ENCODE assay signal across 8 mouse cellular contexts in the genomic region with DNA sequence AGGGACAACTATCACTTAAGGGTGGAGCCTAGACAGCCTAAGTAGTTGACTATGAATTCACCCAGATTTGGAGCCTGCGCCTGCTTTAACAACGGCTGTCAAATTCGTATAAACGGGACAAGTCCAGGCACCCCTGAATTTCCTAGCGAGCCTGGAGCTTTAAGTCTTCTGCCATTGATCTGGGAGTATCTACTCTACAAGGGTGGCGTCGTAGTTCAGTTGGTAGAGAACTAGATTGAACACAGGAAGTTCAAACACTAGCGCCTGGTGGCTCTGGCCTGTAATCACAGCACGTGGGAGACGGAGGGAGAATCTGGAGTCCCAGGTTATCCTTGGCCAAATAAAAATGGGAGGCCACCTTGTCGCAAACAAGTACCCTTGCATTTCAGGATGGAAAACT. TPM values are rescaled to one million over a fixed set of nuclear protein-coding genes. Genes with fewer than 3 reads are reported as not detected.
DNase-seq lines count a peak whose midpoint lies in the region; ATAC-seq and TF ChIP-seq lines count a peak whose summit lies in the region.

No protein-coding gene starts in this region.

- ATAC-seq in limb, embryonic 13.5 days (ENCODE audit: low FRiP score, low read depth): no peak; the same call in 1 of the 2 replicates
- ATAC-seq in neural tube, embryonic 13.5 days (ENCODE audit: low read depth): no peak; the same call in 1 of the 2 replicates

- H3K9ac ChIP-seq in limb, embryonic 13.5 days: no peak overlapping the region
- H3K9ac ChIP-seq in neural tube, embryonic 13.5 days: no peak overlapping the region

- no peak for TF ChIP-seq POLR2A in spleen, adult 2 months (IDR thresholded peaks at IDR 0.05; ENCODE audit: low read depth, low read length)

- DNase-seq in spleen, adult 2 months (ENCODE audit: low read depth in 1 of 2, low spot score in 2 of 2): peak in 1 of 2 experiments; percentile 10
- no peak for DNase-seq in spleen, adult 12 weeks (ENCODE audit: low spot score)
- no peak for DNase-seq in forebrain, embryonic 10.5 days (ENCODE audit: extremely low spot score, low spot score)
- DNase-seq in gastrocnemius, postnatal 25 days: no peak
- DNase-seq in c-Kit-positive CD71-positive TER-119-positive erythroid progenitor cells, embryonic 14.5 days (ENCODE audit: low spot score): no peak
- DNase-seq in adrenal gland, adult 2 months: no peak

- TF ChIP-seq CTCF in spleen, adult 2 months (IDR thresholded peaks at IDR 0.05; ENCODE audit: extremely low read depth, insufficient read depth, insufficient read length, insufficient replicate concordance): no peak

- H3K27ac ChIP-seq in spleen, adult 2 months (ENCODE audit: insufficient read depth, low read length): peak overlapping the region; percentile 67
- H3K27ac ChIP-seq in forebrain, embryonic 10.5 days: peak overlapping the region; percentile 80; the same call in 1 of the 2 replicates
- H3K27ac ChIP-seq in limb, embryonic 13.5 days: no peak overlapping the region
- no peak overlapping the region for H3K27ac ChIP-seq in neural tube, embryonic 13.5 days (replicated peaks)

- H3K9me3 ChIP-seq in forebrain, embryonic 10.5 days: no peaks in the 10 kb centered on the region
- H3K9me3 ChIP-seq in limb, embryonic 13.5 days: no peaks in the 10 kb centered on the region
- H3K9me3 ChIP-seq in neural tube, embryonic 13.5 days: no peaks in the 10 kb centered on the region

- 52% methylated on average over 11 of the region's 11 CpGs for WGBS in spleen, adult 2 months
- WGBS in forebrain, embryonic 10.5 days: 70% methylated on average over 11 of the region's 11 CpGs
- 54% methylated on average over 11 of the region's 11 CpGs for WGBS in limb, embryonic 13.5 days
- 68% methylated on average over 11 of the region's 11 CpGs for WGBS in neural tube, embryonic 13.5 days

- H3K4me3 ChIP-seq in spleen, adult 2 months (ENCODE audit: extremely low read depth, insufficient read depth, insufficient read length): peak overlapping the region; percentile 48
- peak overlapping the region; percentile 70 for H3K4me3 ChIP-seq in forebrain, embryonic 10.5 days
- peak overlapping the region; percentile 77 for H3K4me3 ChIP-seq in limb, embryonic 13.5 days
- peak overlapping the region; percentile 57 for H3K4me3 ChIP-seq in neural tube, embryonic 13.5 days

- no peaks in the 10 kb centered on the region for H3K36me3 ChIP-seq in spleen, adult 2 months (ENCODE audit: control insufficient read depth, insufficient read depth, low read length)
- H3K36me3 ChIP-seq in forebrain, embryonic 10.5 days (replicated peaks): no peaks in the 10 kb centered on the region
- H3K36me3 ChIP-seq in limb, embryonic 13.5 days: no peaks in the 10 kb centered on the region
- no peaks in the 10 kb centered on the region for H3K36me3 ChIP-seq in neural tube, embryonic 13.5 days

- no peaks in the 10 kb centered on the region for H3K27me3 ChIP-seq in spleen, adult 2 months (ENCODE audit: control insufficient read depth, insufficient read depth, low read length)
- H3K27me3 ChIP-seq in forebrain, embryonic 10.5 days (ENCODE audit: poor library complexity, severe bottlenecking): peaks cover 10% of the 10 kb centered on the region
- H3K27me3 ChIP-seq in limb, embryonic 13.5 days: no peaks in the 10 kb centered on the region
- H3K27me3 ChIP-seq in neural tube, embryonic 13.5 days: no peaks in the 10 kb centered on the region

- H3K4me1 ChIP-seq in spleen, adult 2 months (ENCODE audit: control insufficient read depth, insufficient read depth, insufficient read length): peaks cover 15% of the 10 kb centered on the region; the same call in 1 of the 2 replicates
- H3K4me1 ChIP-seq in forebrain, embryonic 10.5 days: peaks cover 29% of the 10 kb centered on the region
- H3K4me1 ChIP-seq in limb, embryonic 13.5 days: peaks cover 29% of the 10 kb centered on the region
- peaks cover 17% of the 10 kb centered on the region for H3K4me1 ChIP-seq in neural tube, embryonic 13.5 days (replicated peaks)

- H3K4me2 ChIP-seq in limb, embryonic 13.5 days (replicated peaks): peak overlapping the region; percentile 95
- peak overlapping the region; percentile 78 for H3K4me2 ChIP-seq in neural tube, embryonic 13.5 days

RNA-seq across cellular contexts. Expression of gene Gpd1l, which starts 0.4 kb away (rescaled TPM):
- 25.7 and 29.1 TPM in 2 replicates for polyA plus RNA-seq in spleen, adult 2 months (2012; rRNA removed)
- polyA plus RNA-seq in forebrain, embryonic 10.5 days (2016; fragmentation: Nextera tagmentation; extraction: Ambion mirVana): 13.2 and 14.6 TPM in 2 replicates
- 8.5 and 9.7 TPM in 2 replicates for polyA plus RNA-seq in limb, embryonic 13.5 days (2015; fragmentation: Nextera tagmentation; extraction: Ambion mirVana)
- 28.5 and 30.7 TPM in 2 replicates for polyA plus RNA-seq in neural tube, embryonic 13.5 days (2015; fragmentation: Nextera tagmentation; extraction: Ambion mirVana)
- 10 to 100 TPM; 17.6 to 18.4 TPM for total RNA-seq in gastrocnemius, postnatal 25 days (2021)
- 10 to 100 TPM; 30.9 to 33.1 TPM for total RNA-seq in adrenal gland, adult 2 months (2021)
- polyA plus RNA-seq in adrenal gland, adult 2 months (2012; rRNA removed): 10.8 and 12.4 TPM in 2 replicates

RNA-seq across cellular contexts. Expression of gene Osbpl10, which starts 44.1 kb away (rescaled TPM):
- polyA plus RNA-seq in spleen, adult 2 months (2012; rRNA removed): 0.54 and 0.80 TPM in 2 replicates
- 0.99 and 1.4 TPM in 2 replicates for polyA plus RNA-seq in forebrain, embryonic 10.5 days (2016; fragmentation: Nextera tagmentation; extraction: Ambion mirVana)
- polyA plus RNA-seq in limb, embryonic 13.5 days (2015; fragmentation: Nextera tagmentation; extraction: Ambion mirVana): 2.8 and 3.9 TPM in 2 replicates
- 3.2 and 3.5 TPM in 2 replicates for polyA plus RNA-seq in neural tube, embryonic 13.5 days (2015; fragmentation: Nextera tagmentation; extraction: Ambion mirVana)
- 1 to 10 TPM; 3.2 to 3.6 TPM for total RNA-seq in gastrocnemius, postnatal 25 days (2021)
- 1 to 10 TPM; 4.4 to 6.2 TPM for total RNA-seq in adrenal gland, adult 2 months (2021)
- polyA plus RNA-seq in adrenal gland, adult 2 months (2012; rRNA removed): 2.6 and 3.3 TPM in 2 replicates

RNA-seq across cellular contexts. Expression of gene Rps27rt, which starts 48.3 kb away (rescaled TPM):
- 30.7 and 50.7 TPM in 2 replicates for polyA plus RNA-seq in spleen, adult 2 months (2012; rRNA removed)
- polyA plus RNA-seq in forebrain, embryonic 10.5 days (2016; fragmentation: Nextera tagmentation; extraction: Ambion mirVana): 215 and 266 TPM in 2 replicates
- 368 and 463 TPM in 2 replicates for polyA plus RNA-seq in limb, embryonic 13.5 days (2015; fragmentation: Nextera tagmentation; extraction: Ambion mirVana)
- polyA plus RNA-seq in neural tube, embryonic 13.5 days (2015; fragmentation: Nextera tagmentation; extraction: Ambion mirVana): 299 and 320 TPM in 2 replicates
- 10 to 100 TPM; 11.9 to 22.3 TPM for total RNA-seq in gastrocnemius, postnatal 25 days (2021)
- total RNA-seq in adrenal gland, adult 2 months (2021): 10 to 100 TPM; 29.7 to 63.5 TPM
- polyA plus RNA-seq in adrenal gland, adult 2 months (2012; rRNA removed): 2.0 and 2.8 TPM in 2 replicates

Comparison
In these comparisons a context has a peak if more than half of its experiments do, and no peak if none do; other contexts are left out.
1. H3K27ac ChIP-seq: peak in spleen, adult 2 months (single experiment) and forebrain, embryonic 10.5 days (single experiment); none in limb, embryonic 13.5 days (single experiment) and neural tube, embryonic 13.5 days (single experiment).
2. Peak in every context shown above with its lines, with median percentiles within 50 percentile points of each other: H3K4me3 ChIP-seq.